Mouse (Mus musculus) MEL (cell line): ENCODE results near the gene Crhbp. TPM values are rescaled to one million over a fixed set of nuclear protein-coding genes. Genes with fewer than 3 reads are reported as not detected.

Experiments used
- DNase-seq: peaks from one replicate; pipeline ENCODE4 v3.0.0; 2011; ENCODE audit warnings: low read depth, low spot score
- H3K27ac ChIP-seq: 2 replicates; pipeline ENCODE4 v1.5.1; 2012; ENCODE audit warnings: low read depth, mild to moderate bottlenecking, control low read depth, low read length, moderate library complexity; ENCODE audit not compliant: control insufficient read depth
- H3K27me3 ChIP-seq, 2 experiments: fragments of 150-350 bp in 1 of 2; sonication (generic) in 1 of 2; 2 replicates each; pipeline ENCODE4 v1.6.1; 2012; ENCODE audit warnings: low read length in 2 of 2, mild to moderate bottlenecking in 2 of 2, improper control_type of control experiment in 1 of 2, moderate library complexity in 1 of 2; ENCODE audit not compliant: insufficient read depth in 2 of 2, control insufficient read depth in 1 of 2
- H3K36me3 ChIP-seq, 2 experiments: 2 replicates each; pipeline ENCODE4 v1.6.1; 2012 to 2014; ENCODE audit warnings: low read length in 2 of 2, improper control_type of control experiment in 1 of 2, inconsistent platforms in 1 of 2, mild to moderate bottlenecking in 1 of 2; ENCODE audit not compliant: insufficient read depth in 2 of 2, control insufficient read depth in 1 of 2
- H3K4me1 ChIP-seq, 2 experiments: fragments of 150-350 bp in 1 of 2; sonication (generic) in 1 of 2; 2 replicates each; pipeline ENCODE4 v1.6.1; 2012; ENCODE audit warnings: low read length in 2 of 2, improper control_type of control experiment in 1 of 2, mild to moderate bottlenecking in 1 of 2; ENCODE audit not compliant: insufficient read depth in 2 of 2, control insufficient read depth in 1 of 2
- H3K4me3 ChIP-seq, 2 experiments: fragments of 150-350 bp in 1 of 2; sonication (generic) in 1 of 2; 2 replicates each; pipeline ENCODE4 v1.5.1; 2012; ENCODE audit warnings: low read depth in 2 of 2, low read length in 2 of 2, mild to moderate bottlenecking in 2 of 2, moderate library complexity in 2 of 2, control low read depth in 1 of 2, improper control_type of control experiment in 1 of 2; ENCODE audit not compliant: control insufficient read depth in 1 of 2, insufficient read depth in 1 of 2
- H3K79me2 ChIP-seq: 2 replicates; pipeline ENCODE4 v1.6.1; 2012; ENCODE audit warnings: mild to moderate bottlenecking, low read length, moderate library complexity; ENCODE audit not compliant: control insufficient read depth, poor library complexity, insufficient read depth
- H3K9ac ChIP-seq: 2 replicates; pipeline ENCODE4 v1.6.1; 2012; ENCODE audit warnings: low read depth, mild to moderate bottlenecking, control low read depth, low read length, moderate library complexity; ENCODE audit not compliant: control insufficient read depth, poor library complexity, severe bottlenecking
- H3K9me3 ChIP-seq: fragments of 150-350 bp; sonication (generic); replicated peaks from 2 replicates; pipeline ENCODE4 v1.6.1; 2012; ENCODE audit warnings: mild to moderate bottlenecking, low read length, improper control_type of control experiment, moderate library complexity; ENCODE audit not compliant: insufficient read depth
- BHLHE40 ChIP-seq: IDR thresholded peaks from 2 replicates; pipeline ENCODE4 v1.6.1; 2012; ENCODE audit warnings: low read depth, mild to moderate bottlenecking, inconsistent platforms, low read length, improper control_type of control experiment, borderline replicate concordance
- CHD1 ChIP-seq: IDR thresholded peaks from 2 replicates; pipeline ENCODE4 v1.6.1; 2012; ENCODE audit warnings: low read depth, mild to moderate bottlenecking, inconsistent platforms, low read length, improper control_type of control experiment
- CTCF ChIP-seq, 3 experiments: IDR thresholded peaks in 2 of 3; conservative IDR thresholded peaks in 1 of 3; 2 replicates each; pipeline ENCODE4 v1.5.1; 2011 to 2012; ENCODE audit warnings: low read length in 3 of 3, low read depth in 2 of 3, mild to moderate bottlenecking in 2 of 3, improper control_type of control experiment in 1 of 3, inconsistent platforms in 1 of 3, mixed read lengths in 1 of 3, moderate library complexity in 1 of 3; ENCODE audit not compliant: control insufficient read depth in 1 of 3, insufficient read depth in 1 of 3, poor library complexity in 1 of 3, severe bottlenecking in 1 of 3
- ELF1 ChIP-seq: IDR thresholded peaks from 2 replicates; pipeline ENCODE4 v1.6.1; 2014; ENCODE audit warnings: low read depth, mild to moderate bottlenecking, inconsistent platforms, low read length, improper control_type of control experiment, moderate library complexity
- ETS1 ChIP-seq: IDR thresholded peaks from 2 replicates; pipeline ENCODE4 v1.6.1; 2012; ENCODE audit warnings: low read depth, mild to moderate bottlenecking, inconsistent platforms, low read length, improper control_type of control experiment, moderate library complexity
- GABPA ChIP-seq: IDR thresholded peaks from 2 replicates; pipeline ENCODE4 v1.6.1; 2012; ENCODE audit warnings: low read depth, mild to moderate bottlenecking, inconsistent platforms, low read length, improper control_type of control experiment, moderate library complexity
- GATA1 ChIP-seq: IDR thresholded peaks from 2 replicates; pipeline ENCODE4 v1.6.1; 2011; ENCODE audit warnings: low read depth, low read length, improper control_type of control experiment
- HCFC1 ChIP-seq: IDR thresholded peaks from 2 replicates; pipeline ENCODE4 v1.6.1; 2012; ENCODE audit warnings: low read depth, mild to moderate bottlenecking, inconsistent platforms, low read length, improper control_type of control experiment, moderate library complexity
- MAFK ChIP-seq: IDR thresholded peaks from 2 replicates; pipeline ENCODE4 v1.6.1; 2011; ENCODE audit warnings: low read depth, mild to moderate bottlenecking, low read length, improper control_type of control experiment, borderline replicate concordance
- MAX ChIP-seq: IDR thresholded peaks from 2 replicates; pipeline ENCODE4 v1.6.1; 2011; ENCODE audit warnings: low read length, improper control_type of control experiment
- MEF2A ChIP-seq: IDR thresholded peaks from 2 replicates; pipeline ENCODE4 v1.6.1; 2014; ENCODE audit warnings: low read depth, mild to moderate bottlenecking, inconsistent platforms, low read length, improper control_type of control experiment; ENCODE audit not compliant: poor library complexity, insufficient replicate concordance, severe bottlenecking; ENCODE audit errors: extremely low read depth
- MXI1 ChIP-seq: IDR thresholded peaks from 2 replicates; pipeline ENCODE4 v1.6.1; 2011; ENCODE audit warnings: mild to moderate bottlenecking, low read depth, low read length, improper control_type of control experiment
- MYB ChIP-seq: IDR thresholded peaks from 2 replicates; pipeline ENCODE4 v1.6.1; 2011; ENCODE audit warnings: mild to moderate bottlenecking, low read depth, low read length, improper control_type of control experiment
- MYC ChIP-seq: IDR thresholded peaks from 2 replicates; pipeline ENCODE4 v1.6.1; 2011; ENCODE audit warnings: low read depth, mild to moderate bottlenecking, low read length, improper control_type of control experiment, moderate library complexity
- POLR2A ChIP-seq, 2 experiments: IDR thresholded peaks; 2 replicates each; pipeline ENCODE4 v1.6.1; 2011 to 2012; ENCODE audit warnings: low read length in 2 of 2, mild to moderate bottlenecking in 2 of 2, control low read depth in 1 of 2, improper control_type of control experiment in 1 of 2, low read depth in 1 of 2, moderate library complexity in 1 of 2; ENCODE audit not compliant: control insufficient read depth in 1 of 2, insufficient read depth in 1 of 2, poor library complexity in 1 of 2
- POLR2AphosphoS2 ChIP-seq: IDR thresholded peaks from 2 replicates; pipeline ENCODE4 v1.6.1; 2011; ENCODE audit warnings: low read length, improper control_type of control experiment
- RAD21 ChIP-seq: IDR thresholded peaks from 2 replicates; pipeline ENCODE4 v1.6.1; 2011; ENCODE audit warnings: mild to moderate bottlenecking, low read depth, low read length, improper control_type of control experiment
- RCOR1 ChIP-seq: IDR thresholded peaks from 2 replicates; pipeline ENCODE4 v1.6.1; 2012; ENCODE audit warnings: low read depth, mild to moderate bottlenecking, inconsistent platforms, low read length, improper control_type of control experiment
- SMC3 ChIP-seq: IDR thresholded peaks from 2 replicates; pipeline ENCODE4 v1.6.1; 2011; ENCODE audit warnings: low read depth, low read length, improper control_type of control experiment
- TAL1 ChIP-seq: IDR thresholded peaks from 2 replicates; pipeline ENCODE4 v1.6.1; 2012; ENCODE audit warnings: mild to moderate bottlenecking, inconsistent platforms, low read length, moderate library complexity, mixed read lengths
- TBP ChIP-seq: IDR thresholded peaks from 2 replicates; pipeline ENCODE4 v1.8.0; 2011; ENCODE audit warnings: low read depth, low read length, improper control_type of control experiment
- TCF12 ChIP-seq: IDR thresholded peaks from 2 replicates; pipeline ENCODE4 v1.6.1; 2014; ENCODE audit warnings: low read depth, mild to moderate bottlenecking, inconsistent platforms, low read length, improper control_type of control experiment, moderate library complexity
- UBTF ChIP-seq: IDR thresholded peaks from 2 replicates; pipeline ENCODE4 v1.6.1; 2012; ENCODE audit warnings: low read depth, mild to moderate bottlenecking, inconsistent platforms, low read length, improper control_type of control experiment, moderate library complexity, borderline replicate concordance; ENCODE audit not compliant: insufficient read depth
- USF1 ChIP-seq: IDR thresholded peaks from 2 replicates; pipeline ENCODE4 v1.6.1; 2014; ENCODE audit warnings: low read depth, mild to moderate bottlenecking, inconsistent platforms, low read length, improper control_type of control experiment, moderate library complexity
- USF2 ChIP-seq, 2 experiments: IDR thresholded peaks; 2 replicates each; pipeline ENCODE4 v1.6.1; 2011 to 2012; ENCODE audit warnings: improper control_type of control experiment in 2 of 2, low read length in 2 of 2, borderline replicate concordance in 1 of 2, inconsistent platforms in 1 of 2, low read depth in 1 of 2, mild to moderate bottlenecking in 1 of 2; ENCODE audit not compliant: insufficient read depth in 1 of 2
- ZC3H11A ChIP-seq: IDR thresholded peaks from 2 replicates; pipeline ENCODE4 v1.6.1; 2012; ENCODE audit warnings: low read depth, mild to moderate bottlenecking, inconsistent platforms, low read length, improper control_type of control experiment
- ZKSCAN1 ChIP-seq: IDR thresholded peaks from 2 replicates; pipeline ENCODE4 v1.6.1; 2012; ENCODE audit warnings: low read depth, mild to moderate bottlenecking, inconsistent platforms, low read length, improper control_type of control experiment, moderate library complexity
- ZMIZ1 ChIP-seq: IDR thresholded peaks from 2 replicates; pipeline ENCODE4 v1.6.1; 2012; ENCODE audit warnings: low read depth, mild to moderate bottlenecking, inconsistent platforms, low read length, improper control_type of control experiment, moderate library complexity
- ZNF384 ChIP-seq: IDR thresholded peaks from 2 replicates; pipeline ENCODE4 v1.6.1; 2012; ENCODE audit warnings: low read depth, mild to moderate bottlenecking, inconsistent platforms, low read length, improper control_type of control experiment
- polyA plus RNA-seq, 2 experiments: library from polyadenylated mRNA; stranded (reverse) in 1 of 2; unstranded in 1 of 2; fragments of >175 nt in 1 of 2; fragments of >200 nt in 1 of 2; gene quantifications; 2 replicates each; pipeline versions ENCODE4 v1.2.1 to v1.2.4; 2012; ENCODE audit warnings: low replicate concordance in 2 of 2, low read depth in 1 of 2; ENCODE audit not compliant: insufficient read length in 2 of 2, insufficient read depth in 1 of 2, missing spikeins in 1 of 2
- total RNA-seq: library from RNA; depleted of rRNA; stranded (reverse); fragments of 300-350 nt; gene quantifications from 2 replicates; pipeline ENCODE4 v1.2.3, GENCODE M21; 2012

Gene Crhbp
- total and polyA plus RNA-seq, 3 experiments, result not detected

DNA sequence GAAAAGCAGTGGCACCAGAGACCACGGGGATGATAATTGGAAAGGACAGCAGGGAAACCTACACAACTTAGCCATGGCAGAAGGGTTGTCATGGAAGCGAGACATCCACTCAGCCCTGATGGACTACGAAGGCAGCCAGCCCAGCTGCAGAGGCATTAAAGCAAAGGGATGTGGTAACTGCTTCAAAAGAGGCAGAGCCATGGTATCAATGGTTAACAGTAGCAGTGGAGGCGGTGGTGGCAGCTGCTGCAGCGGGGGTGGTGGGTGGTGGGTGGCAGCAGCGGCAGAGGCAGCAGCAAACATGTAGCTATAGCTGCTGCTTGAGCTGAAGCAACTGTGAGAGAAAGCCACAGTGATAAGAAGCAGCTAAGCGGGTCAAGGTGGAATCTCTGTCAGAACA lies 51.5 kb downstream of the Crhbp start:
- Histone ChIP-seq H3K36me3 (no peaks in the 10 kb centered on the region), H3K4me3 (no peak overlapping the region), H3K27me3 (no peaks in the 10 kb centered on the region), H3K4me1 (no peaks in the 10 kb centered on the region), H3K9ac (no peak overlapping the region), H3K79me2 (no peaks in the 10 kb centered on the region), H3K9me3 (no peaks in the 10 kb centered on the region), H3K27ac (no peak overlapping the region)
- DNase-seq, result no peak
- no peak for TF ChIP-seq BHLHE40

GRCm38 (mm10) chr13:95389866-95390865 lies 54.6 kb downstream of the Crhbp start:
- Histone ChIP-seq H3K9me3 (no peaks in the 10 kb centered on the region), H3K36me3 (no peaks in the 10 kb centered on the region), H3K4me1 (no peaks in the 10 kb centered on the region), H3K27me3 (no peaks in the 10 kb centered on the region), H3K79me2 (no peaks in the 10 kb centered on the region), H3K27ac (no peak overlapping the region), H3K4me3 (no peak overlapping the region), H3K9ac (no peak overlapping the region)
- DNase-seq, result peak; percentile 81
- TF ChIP-seq GABPA (no peak), ZC3H11A (peak; percentile 96), MYC (0 out of 2 replicates have a peak, but pooled peaks have one; percentile 34), BHLHE40 (no peak), ZNF384 (no peak), SMC3 (peak; percentile 99), MAFK (no peak), POLR2AphosphoS2 (no peak), USF2 (IDR thresholded peaks at IDR 0.05; ENCODE audit: borderline replicate concordance in 1 of 2, insufficient read depth in 1 of 2, low read depth in 1 of 2, low read length in 2 of 2) (no peak), ZKSCAN1 (no peak), CTCF (IDR thresholded peaks at IDR 0.05 in 2 of 3, conservative IDR thresholded peaks at IDR 0.05 in 1 of 3; ENCODE audit: control insufficient read depth in 1 of 3, insufficient read depth in 1 of 3, low read depth in 2 of 3, low read length in 3 of 3, poor library complexity in 1 of 3, severe bottlenecking in 1 of 3) (peak; percentile 74 to 95 (median 88)), MEF2A (no peak), TBP (no peak), GATA1 (no peak), MAX (peak; percentile 31; the same call in 1 of the 2 replicates), RCOR1 (no peak), ELF1 (no peak), USF1 (no peak), HCFC1 (no peak), TCF12 (no peak), TAL1 (no peak), MXI1 (no peak), ZMIZ1 (no peak), MYB (no peak), RAD21 (peak; percentile 91), ETS1 (no peak), POLR2A (IDR thresholded peaks at IDR 0.05; ENCODE audit: control insufficient read depth in 1 of 2, insufficient read depth in 1 of 2, low read depth in 1 of 2, low read length in 2 of 2, poor library complexity in 1 of 2) (no peak), CHD1 (no peak), UBTF (no peak)
